Mouse (Mus musculus): Measurements from ENCODE around the gene Chrne. TPM values are rescaled to one million over a fixed set of nuclear protein-coding genes. Genes with fewer than 3 reads are reported as not detected.
A peak's percentile ranks its signal among the peaks of the same experiment; 100 is the strongest.

Gene Chrne
- total and polyA plus RNA-seq, 2 experiments from 2014 or later, result 0.59 to 4.5 TPM

GRCm38 (mm10) chr11:70652884-70653344, 33.9 kb upstream of the Chrne start:
- H3K36me3 ChIP-seq (ENCODE audit: insufficient read depth, low read length), result peaks cover 28% of the 10 kb centered on the region
- no peaks in the 10 kb centered on the region for H3K27me3 ChIP-seq (ENCODE audit: insufficient read depth, low read length)
- no peak for DNase-seq (ENCODE audit: low spot score)
- no peaks in the 10 kb centered on the region for H3K9me3 ChIP-seq (ENCODE audit: low read length)
- peaks cover 15% of the 10 kb centered on the region; the same call in 1 of the 2 replicates for H3K4me1 ChIP-seq (ENCODE audit: insufficient read depth, low read length)
- no peak for ATAC-seq
- H3K4me3 ChIP-seq (ENCODE audit: low read length), result peak overlapping the region; percentile 99
- 58% methylated on average over 6 of the region's 6 CpGs for WGBS
- TF ChIP-seq CTCF (IDR thresholded peaks at IDR 0.05; ENCODE audit: low read depth), result no peak
- H3K9ac ChIP-seq (replicated peaks; ENCODE audit: low read length), result peak overlapping the region; percentile 100
- H3K27ac ChIP-seq, result peak overlapping the region; percentile 99; the same call in 1 of the 2 replicates
- H3K4me2 ChIP-seq (ENCODE audit: low read depth, low read length), result peak overlapping the region; percentile 75

DNA sequence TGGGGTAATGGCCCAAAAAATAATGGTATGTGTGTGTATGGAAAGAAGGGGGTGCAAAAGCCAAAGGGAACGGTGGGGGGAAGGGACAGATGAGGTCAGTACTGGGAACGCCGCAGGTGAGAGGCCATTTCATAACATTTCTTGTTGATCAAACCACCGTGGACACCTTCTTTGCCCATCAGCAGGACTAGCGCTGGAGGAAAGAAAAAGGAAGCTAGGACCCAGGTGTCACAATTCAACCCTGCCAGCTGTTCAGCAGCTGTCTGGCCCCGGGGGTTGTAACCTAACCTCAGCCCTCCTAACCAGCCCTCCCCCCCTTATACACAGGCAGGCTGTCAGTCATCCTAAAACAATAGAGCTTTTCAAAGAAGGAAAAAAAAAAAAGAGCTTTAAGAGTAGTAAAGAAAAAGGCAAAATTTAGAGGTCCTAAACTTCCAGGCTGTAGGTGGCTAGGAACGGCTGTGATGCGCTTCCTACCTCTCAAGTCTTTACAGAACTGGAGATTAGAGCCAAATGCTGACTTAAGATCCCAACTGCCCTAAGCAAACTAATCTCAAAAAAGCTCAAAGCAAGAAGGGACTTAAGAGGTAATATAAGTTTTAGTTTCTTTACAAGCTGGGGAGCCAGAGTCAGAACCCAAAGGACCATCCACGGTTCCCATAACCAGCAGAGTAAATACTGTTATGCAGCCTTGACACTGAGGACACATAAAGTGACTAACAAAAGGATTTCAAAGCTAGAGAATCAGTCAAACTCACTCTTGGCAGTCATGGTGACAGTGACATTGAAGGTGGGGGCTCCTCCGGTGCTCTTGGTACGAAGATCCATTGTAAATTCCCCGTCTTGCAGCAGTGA, 33.2 kb upstream of the Chrne start:
- peaks cover 15% of the 10 kb centered on the region; the same call in 1 of the 2 replicates for H3K4me1 ChIP-seq (ENCODE audit: insufficient read depth, low read length)
- DNase-seq (ENCODE audit: low spot score), result no peak
- peak overlapping the region; percentile 99; the same call in 1 of the 2 replicates for H3K4me3 ChIP-seq (ENCODE audit: low read length)
- H3K36me3 ChIP-seq (ENCODE audit: insufficient read depth, low read length), result peaks cover 28% of the 10 kb centered on the region
- no peaks in the 10 kb centered on the region for H3K9me3 ChIP-seq (ENCODE audit: low read length)
- 69% methylated on average over 12 of the region's 12 CpGs for WGBS
- no peak overlapping the region; the same call in 1 of the 2 replicates for H3K9ac ChIP-seq (replicated peaks; ENCODE audit: low read length)
- no peaks in the 10 kb centered on the region for H3K27me3 ChIP-seq (ENCODE audit: insufficient read depth, low read length)
- peak overlapping the region; percentile 75 for H3K4me2 ChIP-seq (ENCODE audit: low read depth, low read length)
- no peak overlapping the region for H3K27ac ChIP-seq
- TF ChIP-seq CTCF (IDR thresholded peaks at IDR 0.05; ENCODE audit: low read depth), result no peak
- no peak for ATAC-seq

GRCm38 (mm10) chr11:70651391-70651790, 32.4 kb upstream of the Chrne start:
- peaks cover 15% of the 10 kb centered on the region for H3K4me1 ChIP-seq (ENCODE audit: insufficient read depth, low read length)
- no peak overlapping the region for H3K27ac ChIP-seq
- DNase-seq (ENCODE audit: low spot score) (no peak), ATAC-seq (no peak)
- no peaks in the 10 kb centered on the region for H3K9me3 ChIP-seq (ENCODE audit: low read length)
- peaks cover 28% of the 10 kb centered on the region for H3K36me3 ChIP-seq (ENCODE audit: insufficient read depth, low read length)
- no peak overlapping the region for H3K9ac ChIP-seq (replicated peaks; ENCODE audit: low read length)
- H3K27me3 ChIP-seq (ENCODE audit: insufficient read depth, low read length), result no peaks in the 10 kb centered on the region
- 86% methylated on average over 2 of the region's 2 CpGs for WGBS
- no peak overlapping the region for H3K4me3 ChIP-seq (ENCODE audit: low read length)
- no peak overlapping the region for H3K4me2 ChIP-seq (ENCODE audit: low read depth, low read length)
- no peak for TF ChIP-seq CTCF (IDR thresholded peaks at IDR 0.05; ENCODE audit: low read depth)

DNA sequence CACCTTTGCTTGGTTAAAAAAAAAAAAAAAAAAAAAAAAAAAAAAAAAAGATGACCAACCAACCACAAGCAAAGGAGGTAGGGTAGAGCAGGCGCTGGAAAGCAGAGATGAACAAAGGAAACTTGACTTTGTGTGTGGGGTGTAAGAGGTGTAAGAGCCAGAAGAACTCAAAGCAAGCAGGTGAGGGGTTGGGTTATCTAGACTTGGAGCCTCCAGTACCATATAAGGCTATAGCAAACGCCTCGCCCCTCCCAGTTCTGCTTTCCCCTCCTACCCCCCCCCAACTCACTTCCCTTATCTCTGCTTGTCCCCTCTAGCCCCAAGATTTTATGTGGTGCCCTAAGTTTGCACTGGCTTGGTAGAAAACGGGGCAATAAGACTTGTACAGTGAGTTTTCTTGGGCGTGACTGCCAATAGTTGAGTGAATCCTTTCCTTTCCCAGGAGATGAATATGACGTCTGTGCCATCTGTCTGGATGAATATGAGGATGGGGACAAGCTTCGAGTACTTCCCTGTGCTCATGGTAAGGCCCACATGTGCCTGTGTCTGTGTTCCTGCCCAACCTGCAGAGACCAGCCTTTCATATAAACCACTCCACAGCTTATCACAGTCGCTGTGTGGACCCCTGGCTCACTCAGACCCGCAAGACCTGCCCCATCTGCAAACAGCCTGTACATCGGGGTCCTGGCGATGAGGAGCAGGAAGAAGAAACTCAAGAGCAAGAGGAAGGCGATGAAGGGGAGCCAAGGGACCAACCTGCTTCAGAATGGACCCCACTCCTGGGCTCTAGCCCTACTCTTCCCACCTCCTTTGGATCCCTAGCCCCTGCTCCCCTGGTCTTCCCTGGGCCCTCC, 31.5 kb upstream of the Chrne start:
- H3K9me3 ChIP-seq (ENCODE audit: low read length), result no peaks in the 10 kb centered on the region
- no peak overlapping the region for H3K9ac ChIP-seq (replicated peaks; ENCODE audit: low read length)
- WGBS, result 76% methylated on average over 12 of the region's 12 CpGs
- H3K27me3 ChIP-seq (ENCODE audit: insufficient read depth, low read length), result no peaks in the 10 kb centered on the region
- no peak overlapping the region for H3K4me3 ChIP-seq (ENCODE audit: low read length)
- H3K4me2 ChIP-seq (ENCODE audit: low read depth, low read length), result no peak overlapping the region
- H3K4me1 ChIP-seq (ENCODE audit: insufficient read depth, low read length), result peaks cover 19% of the 10 kb centered on the region
- no peak for DNase-seq (ENCODE audit: low spot score)
- TF ChIP-seq CTCF (IDR thresholded peaks at IDR 0.05; ENCODE audit: low read depth), result no peak
- H3K27ac ChIP-seq, result no peak overlapping the region
- peaks cover 28% of the 10 kb centered on the region for H3K36me3 ChIP-seq (ENCODE audit: insufficient read depth, low read length)
- no peak for ATAC-seq

GRCm38 (mm10) chr11:70649185-70649734, 30.2 kb upstream of the Chrne start:
- H3K4me2 ChIP-seq (ENCODE audit: low read depth, low read length), result no peak overlapping the region

DNA sequence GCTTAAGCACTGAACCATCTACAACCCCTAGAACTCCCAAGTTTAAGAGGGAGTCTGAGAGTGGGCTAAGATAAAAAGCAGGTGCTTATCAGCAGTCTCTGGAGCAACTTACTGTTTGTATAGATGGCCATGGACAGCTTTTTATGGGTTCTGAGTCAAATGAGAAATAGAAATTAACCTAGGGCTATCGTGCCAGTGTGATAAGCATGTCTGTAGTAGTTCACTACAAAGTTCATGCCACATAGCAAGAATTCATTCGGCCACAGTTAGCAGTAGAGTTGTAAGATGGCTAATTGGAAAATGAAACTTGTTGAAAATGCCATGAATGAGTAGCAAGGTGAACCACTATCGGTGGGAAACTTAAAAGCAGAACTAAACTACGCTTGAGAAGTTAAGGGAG, 29.5 kb upstream of the Chrne start:
- H3K36me3 ChIP-seq (ENCODE audit: insufficient read depth, low read length), result peaks cover 38% of the 10 kb centered on the region
- H3K27me3 ChIP-seq (ENCODE audit: insufficient read depth, low read length), result no peaks in the 10 kb centered on the region
- peak overlapping the region; percentile 99 for H3K4me2 ChIP-seq (ENCODE audit: low read depth, low read length)
- 86% methylated on average over 4 of the region's 4 CpGs for WGBS
- ATAC-seq, result no peak
- peaks cover 19% of the 10 kb centered on the region for H3K4me1 ChIP-seq (ENCODE audit: insufficient read depth, low read length)
- no peak for TF ChIP-seq CTCF (IDR thresholded peaks at IDR 0.05; ENCODE audit: low read depth)
- H3K9ac ChIP-seq (replicated peaks; ENCODE audit: low read length), result peak overlapping the region; percentile 73
- peak overlapping the region; percentile 76 for H3K4me3 ChIP-seq (ENCODE audit: low read length)
- no peak for DNase-seq (ENCODE audit: low spot score)
- H3K9me3 ChIP-seq (ENCODE audit: low read length), result no peaks in the 10 kb centered on the region
- H3K27ac ChIP-seq, result no peak overlapping the region

More at GRCm38 (mm10) chr11:70649185-70649734, 30.2 kb upstream of the Chrne start:
- WGBS, result 89% methylated on average over 8 of the region's 8 CpGs
- H3K27ac ChIP-seq, result no peak overlapping the region
- no peak for ATAC-seq
- H3K4me1 ChIP-seq (ENCODE audit: insufficient read depth, low read length), result peaks cover 19% of the 10 kb centered on the region
- no peak overlapping the region for H3K4me3 ChIP-seq (ENCODE audit: low read length)
- DNase-seq (ENCODE audit: low spot score), result no peak
- TF ChIP-seq CTCF (IDR thresholded peaks at IDR 0.05; ENCODE audit: low read depth), result no peak
- H3K27me3 ChIP-seq (ENCODE audit: insufficient read depth, low read length), result no peaks in the 10 kb centered on the region
- no peak overlapping the region for H3K9ac ChIP-seq (replicated peaks; ENCODE audit: low read length)
- H3K9me3 ChIP-seq (ENCODE audit: low read length), result no peaks in the 10 kb centered on the region
- peaks cover 38% of the 10 kb centered on the region for H3K36me3 ChIP-seq (ENCODE audit: insufficient read depth, low read length)

Measured in hindbrain, postnatal 0 days (tissue).